Mouse (Mus musculus) heart, postnatal 0 days (tissue): ENCODE measurements at regions not wholly inside any gene's neighbourhood (a gene's known extent, or its start where the extent isn't known, plus 50 kb on each side); places are given as distances from the start of the nearest gene placed in this dataset.

ENCODE experiments used
- CTCF ChIP-seq: IDR thresholded peaks from 2 replicates; pipeline ENCODE4 v1.5.1; 2016; ENCODE audit warnings: antibody characterized with exemption, control low read depth, low read depth
- EP300 ChIP-seq: IDR thresholded peaks from 2 replicates; pipeline ENCODE4 v1.6.1; 2016; ENCODE audit warnings: antibody characterized with exemption, low read depth

DNA sequence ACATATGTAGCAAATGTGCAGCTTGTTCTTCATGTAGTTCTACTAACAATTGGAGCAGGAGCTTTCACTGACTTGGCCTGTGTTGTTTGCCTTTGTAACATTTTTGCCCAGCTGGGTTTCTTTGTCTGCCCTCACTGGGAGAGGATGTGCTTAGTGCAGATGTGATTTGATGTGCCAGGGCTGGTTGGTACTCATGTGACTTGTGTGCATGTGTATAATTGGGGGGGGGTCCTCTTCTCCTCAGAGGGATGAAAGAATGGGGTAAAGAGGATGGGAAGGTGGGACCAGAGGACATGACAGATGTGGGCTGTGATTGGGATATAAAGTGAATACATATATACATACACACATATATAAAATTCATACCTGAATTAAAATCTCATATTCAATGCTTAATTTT, 163.9 kb upstream of the Grik2 start:
- TF ChIP-seq EP300 (no peak), CTCF (no peak)
